In the genomic region with DNA sequence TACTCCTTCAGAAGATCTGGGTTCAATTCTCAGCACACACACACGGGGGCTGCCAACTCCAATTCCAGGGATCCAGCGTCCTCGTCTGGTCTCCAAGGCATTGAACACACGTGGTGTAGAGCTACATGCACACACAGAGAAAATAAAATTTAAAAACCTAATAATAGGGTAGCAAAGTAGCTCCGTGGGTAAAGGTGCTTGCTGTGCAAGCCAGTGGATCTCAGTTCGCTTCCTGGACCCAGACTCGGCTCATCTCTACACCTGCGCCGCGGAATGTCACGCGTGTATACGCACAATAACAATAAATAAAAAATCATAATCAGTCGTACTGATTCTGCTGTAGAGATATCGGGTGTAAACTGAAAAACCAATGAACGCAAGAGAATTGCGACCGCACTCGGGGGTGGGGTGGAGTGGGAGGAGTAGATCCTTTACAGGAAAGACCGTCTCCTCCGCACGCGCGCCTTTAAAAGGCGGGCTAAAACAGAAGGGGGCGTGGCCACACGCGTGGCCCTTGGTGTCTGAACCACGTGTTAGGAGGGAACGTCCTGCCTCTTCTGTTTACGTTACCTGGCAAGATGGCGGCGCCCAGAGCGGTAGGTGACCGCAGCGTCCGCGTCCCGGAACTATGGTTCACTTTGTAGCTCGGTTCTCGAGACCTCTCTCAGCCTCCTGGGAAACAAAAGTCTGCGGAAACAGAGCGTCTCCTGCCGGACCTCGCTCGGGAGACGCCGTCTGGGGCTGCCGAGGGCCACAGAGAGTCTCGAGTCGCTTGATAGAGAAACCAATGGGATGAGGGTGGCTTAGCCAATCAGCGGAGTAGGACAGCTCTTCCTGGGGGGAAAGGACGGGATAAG, we compare ENCODE assay signal across 8 mouse cellular contexts. TPM values are rescaled to one million over a fixed set of nuclear protein-coding genes. Genes with fewer than 3 reads are reported as not detected.
DNase-seq lines count a peak whose midpoint lies in the region; ATAC-seq and TF ChIP-seq lines count a peak whose summit lies in the region.

TSS of gene Dmac2 (plus strand) at position 550 of the 857 bp plus-strand sequence.

- WGBS in heart, embryonic 12.5 days = 2% methylated on average over 53 of the region's 53 CpGs
- WGBS in kidney, postnatal 0 days = 1% methylated on average over 53 of the region's 53 CpGs
- 2% methylated on average over 53 of the region's 53 CpGs for WGBS in liver, embryonic 11.5 days
- WGBS in stomach, embryonic 14.5 days = 1% methylated on average over 53 of the region's 53 CpGs

- peak; percentile 99 for DNase-seq in CD4-positive helper T cell, adult 2 months (ENCODE audit: low read depth, low spot score)
- DNase-seq in brain, embryonic 18.5 days (ENCODE audit: low read depth, low spot score) = peak; percentile 86
- peak; percentile 96 for DNase-seq in kidney, postnatal 0 days (ENCODE audit: low spot score)
- DNase-seq in liver, embryonic 11.5 days (ENCODE audit: low spot score) = peak; percentile 88
- peak; percentile 98 for DNase-seq in naive thymus-derived CD4-positive, alpha-beta T cell, adult 2 months (ENCODE audit: low read depth)

- H3K36me3 ChIP-seq in heart, embryonic 12.5 days = peaks cover 32% of the 10 kb centered on the region
- peaks cover 3% of the 10 kb centered on the region; the same call in 1 of the 2 replicates for H3K36me3 ChIP-seq in kidney, postnatal 0 days (ENCODE audit: insufficient read depth, low read length)
- H3K36me3 ChIP-seq in liver, embryonic 11.5 days (ENCODE audit: control insufficient read depth, insufficient read depth, low read length) = 0 out of 2 replicates have a peak, but pooled peaks cover 3% of the 10 kb centered on the region
- peaks cover 8% of the 10 kb centered on the region; the same call in 1 of the 2 replicates for H3K36me3 ChIP-seq in stomach, embryonic 14.5 days (ENCODE audit: control insufficient read depth, insufficient read depth, low read length)

- no peaks in the 10 kb centered on the region for H3K9me3 ChIP-seq in heart, embryonic 12.5 days (replicated peaks)
- H3K9me3 ChIP-seq in kidney, postnatal 0 days (replicated peaks; ENCODE audit: low read length) = no peaks in the 10 kb centered on the region
- H3K9me3 ChIP-seq in liver, embryonic 11.5 days (ENCODE audit: control insufficient read depth, low read length) = no peaks in the 10 kb centered on the region
- no peaks in the 10 kb centered on the region for H3K9me3 ChIP-seq in stomach, embryonic 14.5 days (ENCODE audit: control insufficient read depth, low read depth, low read length)

- ATAC-seq in erythroid progenitor cell, adult 5-6 weeks (replicated peaks; ENCODE audit: low FRiP score, poor library complexity, severe bottlenecking) = peak; percentile 86
- ATAC-seq in heart, embryonic 12.5 days (ENCODE audit: insufficient number of reproducible peaks, low FRiP score) = peak; percentile 92
- ATAC-seq in kidney, postnatal 0 days (replicated peaks; ENCODE audit: low FRiP score, low read depth) = peak; percentile 86
- ATAC-seq in liver, embryonic 11.5 days (replicated peaks; ENCODE audit: low FRiP score) = peak; percentile 92
- peak; percentile 93 for ATAC-seq in stomach, embryonic 14.5 days (ENCODE audit: insufficient number of reproducible peaks, insufficient read depth, low FRiP score, low read depth)

- no peak; the same call in 1 of the 2 replicates for TF ChIP-seq CTCF in kidney, postnatal 0 days (IDR thresholded peaks at IDR 0.05; ENCODE audit: low read depth)

- H3K4me3 ChIP-seq in heart, embryonic 12.5 days = peak within 1 kb of the TSS; percentile 57
- peak within 1 kb of the TSS; percentile 55 for H3K4me3 ChIP-seq in kidney, postnatal 0 days (replicated peaks; ENCODE audit: low read depth, low read length)
- peak within 1 kb of the TSS; percentile 64 for H3K4me3 ChIP-seq in liver, embryonic 11.5 days (ENCODE audit: low read depth, low read length)
- peak within 1 kb of the TSS; percentile 45 for H3K4me3 ChIP-seq in stomach, embryonic 14.5 days (ENCODE audit: low read depth, low read length)

- peaks cover 8% of the 10 kb centered on the region; the same call in 1 of the 2 replicates for H3K4me1 ChIP-seq in heart, embryonic 12.5 days (replicated peaks)
- H3K4me1 ChIP-seq in kidney, postnatal 0 days (replicated peaks; ENCODE audit: insufficient read depth, low read length) = 0 out of 2 replicates have a peak, but pooled peaks cover 6% of the 10 kb centered on the region
- H3K4me1 ChIP-seq in liver, embryonic 11.5 days (replicated peaks; ENCODE audit: control insufficient read depth, insufficient read depth, low read length) = peaks cover 9% of the 10 kb centered on the region
- H3K4me1 ChIP-seq in stomach, embryonic 14.5 days (ENCODE audit: control insufficient read depth, insufficient read depth, low read length) = 0 out of 2 replicates have a peak, but pooled peaks cover 4% of the 10 kb centered on the region

- no peak within 1 kb of the TSS for H3K27ac ChIP-seq in heart, embryonic 12.5 days (ENCODE audit: poor library complexity, severe bottlenecking)
- peak within 1 kb of the TSS; percentile 87 for H3K27ac ChIP-seq in kidney, postnatal 0 days
- no peak within 1 kb of the TSS for H3K27ac ChIP-seq in liver, embryonic 11.5 days (ENCODE audit: low read depth, low read length)
- 0 out of 2 replicates have a peak within 1 kb of the TSS, but pooled peaks have one; percentile 3 for H3K27ac ChIP-seq in stomach, embryonic 14.5 days (ENCODE audit: low read length)

- H3K27me3 ChIP-seq in heart, embryonic 12.5 days (replicated peaks) = no peaks in the 10 kb centered on the region
- no peaks in the 10 kb centered on the region for H3K27me3 ChIP-seq in kidney, postnatal 0 days (ENCODE audit: insufficient read depth, low read length)
- no peaks in the 10 kb centered on the region for H3K27me3 ChIP-seq in liver, embryonic 11.5 days (replicated peaks; ENCODE audit: control insufficient read depth, insufficient read depth, low read length)
- no peaks in the 10 kb centered on the region for H3K27me3 ChIP-seq in stomach, embryonic 14.5 days (ENCODE audit: control insufficient read depth, insufficient read depth, low read length)

- peak within 1 kb of the TSS; percentile 74 for H3K4me2 ChIP-seq in heart, embryonic 12.5 days
- peak within 1 kb of the TSS; percentile 53 for H3K4me2 ChIP-seq in kidney, postnatal 0 days (ENCODE audit: low read length)
- H3K4me2 ChIP-seq in liver, embryonic 11.5 days = peak within 1 kb of the TSS; percentile 81
- H3K4me2 ChIP-seq in stomach, embryonic 14.5 days (replicated peaks; ENCODE audit: low read depth, low read length) = peak within 1 kb of the TSS; percentile 59

- peak within 1 kb of the TSS; percentile 55 for H3K9ac ChIP-seq in heart, embryonic 12.5 days
- peak within 1 kb of the TSS; percentile 53 for H3K9ac ChIP-seq in kidney, postnatal 0 days (ENCODE audit: low read depth, low read length)
- peak within 1 kb of the TSS; percentile 72 for H3K9ac ChIP-seq in liver, embryonic 11.5 days (ENCODE audit: low read depth, low read length)
- 0 out of 2 replicates have a peak within 1 kb of the TSS, but pooled peaks have one; percentile 23 for H3K9ac ChIP-seq in stomach, embryonic 14.5 days (replicated peaks; ENCODE audit: low read depth, low read length)

RNA-seq across cellular contexts. Expression of gene Dmac2, which starts in this region (rescaled TPM):
- total RNA-seq in erythroid progenitor cell, adult 5-6 weeks (2015; ENCODE audit: low replicate concordance) = 3.4 and 7.9 TPM in 2 replicates
- 3.0 and 8.5 TPM in 2 replicates for total RNA-seq in erythroid progenitor cell, adult 5-6 weeks (2017; ENCODE audit: low replicate concordance)
- polyA plus RNA-seq in heart, embryonic 12.5 days (2016; fragmentation: Nextera tagmentation; extraction: Ambion mirVana) = 55.3 and 56.2 TPM in 2 replicates
- polyA plus RNA-seq in kidney, postnatal 0 days (2015; fragmentation: Nextera tagmentation; extraction: Ambion mirVana) = 68.6 and 68.9 TPM in 2 replicates
- 23.3 and 24.8 TPM in 2 replicates for polyA plus RNA-seq in liver, embryonic 11.5 days (2014; fragmentation: Nextera tagmentation; extraction: Ambion mirVana)
- 39.0 and 44.9 TPM in 2 replicates for polyA plus RNA-seq in stomach, embryonic 14.5 days (2014; fragmentation: Nextera tagmentation; extraction: Ambion mirVana)

Comparison
In these comparisons a context has a peak if more than half of its experiments do, and no peak if none do; other contexts are left out.
1. H3K27ac ChIP-seq: peak in kidney, postnatal 0 days (single experiment) and stomach, embryonic 14.5 days (single experiment); none in heart, embryonic 12.5 days (single experiment) and liver, embryonic 11.5 days (single experiment).
2. Peak in every context shown above with its lines, with median percentiles within 50 percentile points of each other: DNase-seq, ATAC-seq, H3K4me2 ChIP-seq, H3K4me3 ChIP-seq and H3K9ac ChIP-seq.